Mouse (Mus musculus) liver, adult 2 months (tissue): ENCODE measurements around the gene Pnma1. TPM values are rescaled to one million over a fixed set of nuclear protein-coding genes. Genes with fewer than 3 reads are reported as not detected.

Experiments
- DNase-seq: peaks from one replicate; pipeline ENCODE4 v3.0.0-alpha.2; 2011; ENCODE audit warnings: low read depth, low spot score; ENCODE audit errors: extremely low read depth
- H3K27ac ChIP-seq: fragments of 200-500 bp; replicated peaks from 2 replicates; pipeline ENCODE4 v1.5.1; 2012; ENCODE audit warnings: low read depth, mild to moderate bottlenecking, control low read depth, inconsistent platforms, low read length; ENCODE audit not compliant: insufficient read depth
- H3K27me3 ChIP-seq: fragments of 200-500 bp; 2 replicates; pipeline ENCODE4 v1.6.1; 2012; ENCODE audit warnings: mild to moderate bottlenecking, moderate library complexity, low read length, inconsistent platforms; ENCODE audit not compliant: control insufficient read depth, insufficient read depth
- H3K36me3 ChIP-seq: fragments of 200-500 bp; 2 replicates; pipeline ENCODE4 v1.6.1; 2012; ENCODE audit warnings: low read length, inconsistent platforms; ENCODE audit not compliant: control insufficient read depth, insufficient read depth
- H3K4me1 ChIP-seq: fragments of 200-500 bp; 2 replicates; pipeline ENCODE4 v1.6.1; 2011; ENCODE audit warnings: low read length; ENCODE audit not compliant: control insufficient read depth, insufficient read depth
- H3K4me3 ChIP-seq: fragments of 200-500 bp; 2 replicates; pipeline ENCODE4 v1.5.1; 2011; ENCODE audit warnings: low read depth, mild to moderate bottlenecking, control low read depth, low read length, moderate library complexity; ENCODE audit not compliant: insufficient read depth
- H3K79me2 ChIP-seq: fragments of 200-500 bp; 2 replicates; pipeline ENCODE4 v1.6.1; 2012; ENCODE audit warnings: inconsistent platforms, mild to moderate bottlenecking, low read length, moderate library complexity; ENCODE audit not compliant: control insufficient read depth, insufficient read depth
- H3K9ac ChIP-seq: fragments of 200-500 bp; 2 replicates; pipeline ENCODE4 v1.6.1; 2012; ENCODE audit warnings: low read depth, mild to moderate bottlenecking, control low read depth, inconsistent platforms, low read length
- CTCF ChIP-seq: fragments of 200-500 bp; IDR thresholded peaks from 2 replicates; pipeline ENCODE4 v1.5.1; 2011; ENCODE audit warnings: low read depth, low read length, control low read depth
- POLR2A ChIP-seq: fragments of 200-500 bp; IDR thresholded peaks from 2 replicates; pipeline ENCODE4 v1.6.1; 2011; ENCODE audit warnings: low read length, control low read depth; ENCODE audit not compliant: insufficient read depth; ENCODE audit errors: extremely low read depth
- WGBS: fragments of 180-500 bp; shearing (Covaris S2); methylation state at CpG from one replicate; pipeline ENCODE4 v1.1.7; 2018; 5-methylcytosine and 5-hydroxymethylcytosine counted together
- polyA plus RNA-seq: library from polyadenylated mRNA; depleted of rRNA; stranded (reverse); fragments of >200 nt; gene quantifications from 2 replicates; pipeline ENCODE4 v1.2.3, GENCODE M21; 2012
- total RNA-seq: library from RNA; depleted of rRNA; stranded (reverse); fragments of >200 nt; gene quantifications from 2 replicates; pipeline ENCODE4 v1.2.3, GENCODE M21; 2014

Gene Pnma1
- total and polyA plus RNA-seq, 2 experiments, result 0.18 TPM; not detected in 1

- H3K4me1 ChIP-seq, result peaks cover 3% of the 10 kb centered on the region
These were observed 13.5 kb upstream of the Pnma1 start for GRCm38 (mm10) chr12:84161616-84162433.

GRCm38 (mm10) chr12:84161116-84161515 lies 12.8 kb upstream of the Pnma1 start:
- Histone ChIP-seq H3K79me2 (peaks cover 8% of the 10 kb centered on the region; the same call in 1 of the 2 replicates), H3K36me3 (peaks cover 11% of the 10 kb centered on the region), H3K27me3 (no peaks in the 10 kb centered on the region), H3K27ac (no peak overlapping the region), H3K9ac (no peak overlapping the region), H3K4me3 (no peak overlapping the region), H3K4me1 (peaks cover 4% of the 10 kb centered on the region)
- no peak for DNase-seq
- 78% methylated on average over 8 of the region's 8 CpGs for WGBS
- TF ChIP-seq POLR2A, result no peak
- no peak for TF ChIP-seq CTCF

More at GRCm38 (mm10) chr12:84161616-84162433, 13.5 kb upstream of the Pnma1 start:
- Histone ChIP-seq H3K27me3 (no peaks in the 10 kb centered on the region), H3K79me2 (peaks cover 10% of the 10 kb centered on the region; the same call in 1 of the 2 replicates), H3K9ac (no peak overlapping the region), H3K36me3 (peaks cover 10% of the 10 kb centered on the region), H3K4me3 (no peak overlapping the region), H3K27ac (no peak overlapping the region)
- TF ChIP-seq POLR2A, result no peak
- peak; percentile 79 for TF ChIP-seq CTCF
- WGBS, result 71% methylated on average over 14 of the region's 14 CpGs
- DNase-seq, result peak; percentile 69

- no peak overlapping the region for H3K27ac ChIP-seq
- H3K4me1 ChIP-seq, result peaks cover 7% of the 10 kb centered on the region
- no peak for TF ChIP-seq CTCF
- no peak for TF ChIP-seq POLR2A
- no peak for DNase-seq
- no peak overlapping the region for H3K4me3 ChIP-seq
- peaks cover 8% of the 10 kb centered on the region; the same call in 1 of the 2 replicates for H3K79me2 ChIP-seq
- no peaks in the 10 kb centered on the region for H3K27me3 ChIP-seq
- no peak overlapping the region for H3K9ac ChIP-seq
- peaks cover 11% of the 10 kb centered on the region for H3K36me3 ChIP-seq
- WGBS, result 98% methylated on average over 8 of the region's 8 CpGs
These were observed 12.2 kb upstream of the Pnma1 start for GRCm38 (mm10) chr12:84160491-84160890.

- Histone ChIP-seq H3K79me2 (peaks cover 8% of the 10 kb centered on the region; the same call in 1 of the 2 replicates), H3K9ac (no peak overlapping the region), H3K4me1 (peaks cover 12% of the 10 kb centered on the region), H3K36me3 (peaks cover 11% of the 10 kb centered on the region), H3K4me3 (no peak overlapping the region), H3K27ac (no peak overlapping the region), H3K27me3 (no peaks in the 10 kb centered on the region)
- TF ChIP-seq CTCF, result no peak
- TF ChIP-seq POLR2A, result no peak
- 92% methylated on average over 14 of the region's 14 CpGs for WGBS
- DNase-seq, result no peak
These were observed 9.9 kb upstream of the Pnma1 start for GRCm38 (mm10) chr12:84158156-84158555.

- no peak overlapping the region for H3K9ac ChIP-seq
- no peak overlapping the region for H3K27ac ChIP-seq
- no peak for TF ChIP-seq CTCF
- TF ChIP-seq POLR2A, result no peak
- 94% methylated on average over 18 of the region's 18 CpGs for WGBS
- DNase-seq, result no peak
- peaks cover 16% of the 10 kb centered on the region for H3K36me3 ChIP-seq
- no peaks in the 10 kb centered on the region for H3K79me2 ChIP-seq
- no peaks in the 10 kb centered on the region for H3K27me3 ChIP-seq
- no peak overlapping the region for H3K4me3 ChIP-seq
- H3K4me1 ChIP-seq, result peaks cover 10% of the 10 kb centered on the region
These were observed 7.9 kb upstream of the Pnma1 start for GRCm38 (mm10) chr12:84156210-84156609.

GRCm38 (mm10) chr12:84155523-84155871 lies 7.2 kb upstream of the Pnma1 start:
- Histone ChIP-seq H3K79me2 (no peaks in the 10 kb centered on the region), H3K9ac (no peak overlapping the region), H3K36me3 (peaks cover 18% of the 10 kb centered on the region), H3K4me3 (no peak overlapping the region), H3K27ac (no peak overlapping the region), H3K4me1 (peaks cover 10% of the 10 kb centered on the region), H3K27me3 (no peaks in the 10 kb centered on the region)
- TF ChIP-seq CTCF (no peak), POLR2A (no peak)
- DNase-seq, result no peak
- 29% methylated on average over 2 of the region's 2 CpGs for WGBS
